Mouse (Mus musculus) bone marrow, adult 2 months (tissue): ENCODE measurements at regions not wholly inside any gene's neighbourhood (a gene's known extent, or its start where the extent isn't known, plus 50 kb on each side); places are given as distances from the start of the nearest gene placed in this dataset.

ENCODE experiments used
- CTCF ChIP-seq: fragments of 200-500 bp; IDR thresholded peaks from 2 replicates; pipeline ENCODE4 v1.5.1; 2011; ENCODE audit warnings: low read length, control low read depth; ENCODE audit not compliant: control insufficient read depth, insufficient read depth
- POLR2A ChIP-seq: fragments of 200-500 bp; IDR thresholded peaks from 2 replicates; pipeline ENCODE4 v1.6.1; 2011; ENCODE audit warnings: low read depth, mild to moderate bottlenecking, control low read depth, low read length, borderline replicate concordance; ENCODE audit not compliant: control insufficient read depth

DNA sequence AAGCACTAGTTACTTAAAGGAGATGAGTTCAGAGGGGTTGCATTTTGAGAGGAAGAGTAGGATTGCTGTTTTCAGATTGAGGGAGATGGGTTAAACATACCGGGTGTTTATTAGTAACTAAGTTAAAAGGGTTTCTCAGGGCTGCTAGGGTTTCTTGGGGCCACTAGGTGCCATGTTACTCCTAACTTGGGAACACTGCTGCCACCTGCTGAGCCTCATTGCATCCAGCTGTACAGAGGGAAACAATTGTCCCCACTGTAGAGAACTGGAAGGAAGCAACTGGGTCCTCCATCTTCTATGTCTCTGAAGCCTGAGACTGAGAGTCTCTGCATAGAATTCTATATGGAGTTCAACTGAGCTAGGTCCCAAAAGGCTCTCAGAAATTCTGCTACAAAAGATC lies 524.3 kb downstream of the Rnf144a start:
- no peak for TF ChIP-seq CTCF
- no peak for TF ChIP-seq POLR2A
